Mouse (Mus musculus) forebrain, embryonic 16.5 days (tissue): ENCODE data around the gene Grik5. TPM values are rescaled to one million over a fixed set of nuclear protein-coding genes. Genes with fewer than 3 reads are reported as not detected.

Experiments
- ATAC-seq: fragments of 200-750 bp; cut with Nextera tagmentation; 2 replicates; pipeline ENCODE4 v1.8.0; 2017; ENCODE audit warnings: mild to moderate bottlenecking, moderate library complexity
- H3K27ac ChIP-seq: fragments of 300-500 bp; sonication (generic); 2 replicates; pipeline ENCODE4 v1.5.1; 2014; ENCODE audit warnings: low read length, control low read depth
- H3K27me3 ChIP-seq: fragments of 300-500 bp; sonication (generic); replicated peaks from 2 replicates; pipeline ENCODE4 v1.6.1; 2014; ENCODE audit warnings: low read length; ENCODE audit not compliant: control insufficient read depth, insufficient read depth
- H3K36me3 ChIP-seq: fragments of 300-500 bp; sonication (generic); 2 replicates; pipeline ENCODE4 v1.6.1; 2014; ENCODE audit not compliant: control insufficient read depth, insufficient read depth
- H3K4me1 ChIP-seq: fragments of 300-500 bp; sonication (generic); replicated peaks from 2 replicates; pipeline ENCODE4 v1.6.1; 2014; ENCODE audit warnings: low read length; ENCODE audit not compliant: control insufficient read depth, insufficient read depth
- H3K4me2 ChIP-seq: fragments of 300-500 bp; sonication (generic); 2 replicates; pipeline ENCODE4 v1.6.1; 2014; ENCODE audit warnings: mild to moderate bottlenecking, low read length, control low read depth
- H3K4me3 ChIP-seq: fragments of 300-500 bp; sonication (generic); replicated peaks from 2 replicates; pipeline ENCODE4 v1.5.1; 2014; ENCODE audit warnings: mild to moderate bottlenecking, low read length, control low read depth
- H3K9ac ChIP-seq: fragments of 300-500 bp; sonication (generic); replicated peaks from 2 replicates; pipeline ENCODE4 v1.6.1; 2014; ENCODE audit warnings: low read depth, low read length, control low read depth
- H3K9me3 ChIP-seq: fragments of 300-500 bp; sonication (generic); 2 replicates; pipeline ENCODE4 v1.6.1; 2016; ENCODE audit warnings: low read length; ENCODE audit not compliant: control insufficient read depth
- WGBS: fragments of 180-500 bp; shearing (Covaris S2); extraction: QIAGEN DNeasy Blood & Tissue Kit; methylation state at CpG from one replicate; pipeline ENCODE4 v1.1.7; 2014; 5-methylcytosine and 5-hydroxymethylcytosine counted together
- polyA plus RNA-seq: library from polyadenylated mRNA; unstranded; fragments of >200 nt; fragmentation: Nextera tagmentation; extraction: Ambion mirVana; gene quantifications from 2 replicates; pipeline ENCODE4 v1.2.1, GENCODE M21; 2015

Grik5 gene
- polyA plus RNA-seq, 1 experiment from 2014 or later = 16.9 TPM

DNA sequence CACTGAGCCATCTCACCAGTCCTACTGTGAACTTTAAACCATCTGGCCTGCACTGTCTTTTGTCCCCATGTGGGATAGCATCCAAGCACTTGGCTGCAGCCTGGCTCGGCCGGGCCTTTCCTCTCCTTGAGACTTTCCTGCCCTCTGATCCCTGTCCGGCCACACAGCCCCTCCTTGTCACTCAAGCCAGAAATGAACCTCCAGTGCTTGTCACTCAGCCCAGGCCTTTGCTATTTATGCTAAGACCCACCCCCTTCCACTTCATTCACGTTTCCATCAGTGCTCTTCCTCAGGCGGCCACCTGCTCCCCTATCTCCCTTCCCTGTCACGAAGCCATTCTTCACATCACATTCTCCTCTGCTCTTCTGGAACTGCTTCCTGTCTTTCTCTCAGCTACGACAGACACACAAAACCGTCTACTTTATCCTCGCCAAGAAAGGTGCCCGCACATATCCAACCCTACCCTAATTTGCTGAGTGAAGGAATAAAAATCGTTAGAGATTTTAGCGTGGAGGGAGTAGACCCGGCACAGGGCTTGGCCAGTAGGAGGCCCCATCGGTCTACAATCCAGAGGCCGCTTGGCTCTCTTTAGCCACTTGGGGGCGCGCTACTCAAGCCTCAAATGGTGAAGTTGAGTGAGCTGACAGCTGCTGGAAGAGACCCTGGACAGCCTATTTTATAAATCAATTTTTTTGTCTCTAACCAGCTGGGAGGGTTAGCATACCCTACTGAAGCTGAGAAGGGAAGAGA lies 33.4 kb upstream of the Grik5 start:
- WGBS = 18% methylated on average over 17 of the region's 17 CpGs
- Histone ChIP-seq H3K9ac (no peak overlapping the region), H3K36me3 (no peaks in the 10 kb centered on the region), H3K4me3 (no peak overlapping the region), H3K4me1 (no peaks in the 10 kb centered on the region), H3K4me2 (no peak overlapping the region), H3K27ac (no peak overlapping the region), H3K27me3 (no peaks in the 10 kb centered on the region), H3K9me3 (no peaks in the 10 kb centered on the region)
- ATAC-seq = peak; percentile 63

DNA sequence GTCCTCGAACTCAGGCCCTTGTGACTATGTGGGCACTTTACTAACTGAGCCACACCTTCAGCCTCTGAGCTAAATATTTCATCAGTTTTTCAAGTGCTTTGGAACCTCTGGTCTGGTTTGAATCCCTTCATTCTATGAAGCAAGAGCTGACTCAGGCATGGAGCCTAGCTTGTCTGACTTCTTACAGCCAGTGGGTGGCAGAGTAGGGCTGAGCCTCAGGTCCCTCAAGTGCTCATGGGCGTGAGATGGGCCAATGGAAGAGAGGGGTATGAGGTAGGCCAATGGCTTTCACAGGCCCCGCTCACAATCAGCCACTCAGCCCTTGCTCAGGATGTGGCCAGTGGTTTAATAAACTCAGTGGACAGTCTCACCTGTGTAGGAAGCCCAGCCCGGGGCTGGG lies 27.4 kb upstream of the Grik5 start:
- Histone ChIP-seq H3K4me2 (no peak overlapping the region), H3K27me3 (no peaks in the 10 kb centered on the region), H3K36me3 (0 out of 2 replicates have a peak, but pooled peaks cover 12% of the 10 kb centered on the region), H3K9me3 (no peaks in the 10 kb centered on the region), H3K27ac (no peak overlapping the region), H3K4me1 (no peaks in the 10 kb centered on the region), H3K9ac (no peak overlapping the region), H3K4me3 (no peak overlapping the region)
- WGBS = 52% methylated on average over 4 of the region's 4 CpGs
- no peak for ATAC-seq

DNA sequence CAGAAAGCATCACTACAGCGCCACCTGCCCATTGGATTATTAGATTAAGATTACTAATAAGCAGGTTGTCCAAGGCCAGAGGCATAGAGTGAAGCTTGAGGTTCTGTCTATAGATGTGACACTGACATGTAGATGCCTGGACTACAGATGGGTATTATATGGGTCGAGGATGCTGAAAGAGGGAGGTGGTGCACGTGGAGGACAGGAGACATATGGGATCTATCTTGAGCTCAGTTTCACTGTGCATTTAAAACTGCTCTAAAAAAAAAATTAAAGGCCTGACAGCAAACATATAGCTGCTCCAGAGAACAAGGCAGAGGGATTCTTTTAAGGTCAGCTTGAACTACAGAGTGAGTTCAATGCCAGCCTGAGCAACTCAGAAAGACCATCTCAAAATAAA lies 26.0 kb upstream of the Grik5 start:
- Histone ChIP-seq H3K9ac (no peak overlapping the region), H3K4me1 (peaks cover 6% of the 10 kb centered on the region), H3K9me3 (no peaks in the 10 kb centered on the region), H3K4me3 (no peak overlapping the region), H3K27ac (no peak overlapping the region), H3K27me3 (no peaks in the 10 kb centered on the region), H3K4me2 (no peak overlapping the region), H3K36me3 (0 out of 2 replicates have a peak, but pooled peaks cover 12% of the 10 kb centered on the region)
- 81% methylated on average over 3 of the region's 3 CpGs for WGBS
- ATAC-seq = no peak

DNA sequence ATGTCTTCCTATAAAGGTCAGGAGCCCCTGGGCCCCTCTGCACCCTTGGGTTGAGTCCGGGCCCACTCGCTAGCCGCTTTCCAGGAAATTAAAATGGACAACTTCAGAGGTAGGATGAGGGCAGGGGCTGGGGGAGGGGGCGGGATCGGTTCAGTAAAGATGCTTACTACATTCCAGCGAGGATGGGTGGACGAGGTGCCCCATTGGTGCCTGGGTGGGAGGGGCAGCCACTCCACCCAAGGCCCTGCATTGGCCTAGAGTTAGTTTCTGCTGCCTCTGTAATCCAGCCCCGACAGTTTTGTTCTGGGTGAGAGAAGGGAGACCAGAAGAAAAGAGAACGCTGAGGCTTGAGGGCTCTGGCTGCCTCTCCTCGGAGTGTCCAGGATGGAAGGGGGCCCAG lies 17.7 kb upstream of the Grik5 start:
- no peak overlapping the region for H3K4me2 ChIP-seq
- H3K27ac ChIP-seq = no peak overlapping the region
- peaks cover 7% of the 10 kb centered on the region for H3K4me1 ChIP-seq
- no peaks in the 10 kb centered on the region for H3K9me3 ChIP-seq
- H3K27me3 ChIP-seq = no peaks in the 10 kb centered on the region
- no peak overlapping the region for H3K9ac ChIP-seq
- H3K36me3 ChIP-seq = 0 out of 2 replicates have a peak, but pooled peaks cover 6% of the 10 kb centered on the region
- ATAC-seq = no peak
- 33% methylated on average over 10 of the region's 10 CpGs for WGBS
- H3K4me3 ChIP-seq = no peak overlapping the region

DNA sequence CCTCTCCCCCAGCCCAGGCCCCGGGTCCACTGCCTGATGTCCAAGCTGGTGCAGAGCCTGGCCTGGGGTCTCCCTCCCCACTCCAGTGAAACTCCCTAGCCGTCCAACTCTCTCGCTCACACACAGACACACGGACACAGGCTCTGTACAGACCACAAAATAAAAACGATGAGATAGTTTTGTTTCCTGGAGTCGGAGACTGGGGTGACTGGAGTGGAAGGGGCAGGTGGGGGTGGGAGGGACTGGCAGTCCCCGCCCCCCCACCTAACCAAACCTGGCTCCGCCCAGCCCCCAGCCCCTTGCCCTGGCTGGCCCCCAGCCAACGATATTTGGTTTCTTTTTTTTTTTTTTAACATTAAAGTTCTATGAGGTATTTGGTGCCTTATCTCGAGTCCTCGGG lies 16.8 kb upstream of the Grik5 start:
- H3K4me2 ChIP-seq = no peak overlapping the region
- no peak for ATAC-seq
- peaks cover 7% of the 10 kb centered on the region for H3K4me1 ChIP-seq
- 27% methylated on average over 11 of the region's 11 CpGs for WGBS
- H3K9me3 ChIP-seq = no peaks in the 10 kb centered on the region
- H3K4me3 ChIP-seq = no peak overlapping the region
- H3K27ac ChIP-seq = no peak overlapping the region
- H3K27me3 ChIP-seq = no peaks in the 10 kb centered on the region
- H3K36me3 ChIP-seq = peaks cover 7% of the 10 kb centered on the region
- no peak overlapping the region for H3K9ac ChIP-seq

DNA sequence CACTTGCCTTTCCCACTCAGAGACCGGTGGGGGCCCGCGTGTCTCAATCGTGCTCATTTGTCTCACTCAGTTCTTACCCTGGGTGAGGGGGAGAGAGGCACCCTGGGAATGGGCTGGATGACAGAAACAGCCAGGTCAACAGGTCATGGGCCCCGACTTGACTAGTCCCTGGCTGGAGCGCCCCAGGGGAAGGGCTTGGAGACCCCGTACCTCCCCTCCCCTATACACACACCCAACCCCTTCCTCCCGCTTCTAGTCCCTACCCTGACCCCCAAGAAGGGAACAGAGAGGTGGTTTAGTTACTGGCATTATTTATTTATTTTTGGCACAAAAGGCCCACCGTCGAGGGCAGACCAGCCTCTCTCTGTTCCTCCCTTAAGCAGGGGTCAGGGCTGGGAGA lies 16.4 kb upstream of the Grik5 start:
- no peaks in the 10 kb centered on the region for H3K27me3 ChIP-seq
- H3K27ac ChIP-seq = no peak overlapping the region
- 0 out of 2 replicates have a peak, but pooled peaks have one; percentile 11 for ATAC-seq
- H3K9me3 ChIP-seq = no peaks in the 10 kb centered on the region
- no peak overlapping the region for H3K4me2 ChIP-seq
- H3K36me3 ChIP-seq = peaks cover 11% of the 10 kb centered on the region
- H3K4me3 ChIP-seq = no peak overlapping the region
- 12% methylated on average over 10 of the region's 10 CpGs for WGBS
- H3K4me1 ChIP-seq = peaks cover 5% of the 10 kb centered on the region
- no peak overlapping the region for H3K9ac ChIP-seq

DNA sequence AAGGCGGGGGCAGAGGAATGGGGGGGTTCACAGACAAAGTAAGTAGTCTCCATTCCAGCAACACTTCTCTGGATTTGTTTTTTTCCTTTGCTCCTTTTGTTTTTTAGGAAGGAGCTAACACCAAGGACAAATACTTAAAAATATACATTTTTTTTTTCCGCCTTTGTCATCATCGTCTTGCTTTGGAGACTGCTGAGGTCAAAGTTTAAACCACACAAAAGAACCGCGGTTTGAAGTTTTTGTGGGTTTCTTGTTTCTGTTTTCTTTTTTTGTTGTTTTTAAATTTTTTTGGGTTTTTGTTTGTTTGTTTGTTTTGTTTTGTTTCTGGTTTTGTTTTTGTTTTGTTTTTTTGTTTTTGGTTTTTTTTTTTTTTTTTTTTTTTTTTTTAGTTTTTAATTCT lies 15.8 kb upstream of the Grik5 start:
- no peak overlapping the region for H3K9ac ChIP-seq
- no peaks in the 10 kb centered on the region for H3K27me3 ChIP-seq
- WGBS = 70% methylated on average over 5 of the region's 5 CpGs
- ATAC-seq = no peak
- peaks cover 15% of the 10 kb centered on the region for H3K36me3 ChIP-seq
- H3K4me1 ChIP-seq = no peaks in the 10 kb centered on the region
- no peak overlapping the region for H3K4me2 ChIP-seq
- H3K4me3 ChIP-seq = no peak overlapping the region
- H3K9me3 ChIP-seq = no peaks in the 10 kb centered on the region
- no peak overlapping the region for H3K27ac ChIP-seq

DNA sequence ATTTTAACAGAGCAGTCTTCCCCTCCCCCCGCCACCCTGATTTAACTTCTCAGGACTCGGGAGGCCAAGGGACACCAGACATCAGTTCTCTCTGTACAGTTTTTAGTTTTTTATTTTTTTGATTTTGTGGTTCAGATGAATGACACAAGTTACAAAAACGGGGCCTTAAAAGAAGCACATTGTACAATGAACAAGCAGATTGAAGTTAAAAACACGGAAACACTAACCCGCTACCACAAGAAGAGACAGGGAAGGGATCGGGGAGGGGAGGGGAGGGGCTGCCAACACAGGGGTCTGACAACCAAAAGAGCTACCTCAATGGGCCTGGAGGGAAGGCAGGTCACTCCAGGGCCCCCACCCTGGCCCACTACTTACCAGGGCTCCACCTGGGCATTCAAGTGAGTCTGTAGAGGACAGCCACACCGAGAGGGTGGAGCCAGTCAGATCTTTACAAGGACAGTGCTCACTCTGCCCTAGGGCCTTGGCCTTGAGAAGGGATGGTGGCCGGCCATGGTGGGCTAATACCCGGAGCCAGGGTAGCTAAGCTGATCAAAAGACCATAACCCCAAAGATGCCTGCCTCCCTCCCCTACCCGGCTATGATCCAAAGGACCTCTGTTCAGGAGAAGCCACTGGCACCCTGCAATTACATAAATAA lies 15.2 kb upstream of the Grik5 start:
- H3K4me1 ChIP-seq = no peaks in the 10 kb centered on the region
- peaks cover 15% of the 10 kb centered on the region for H3K36me3 ChIP-seq
- 63% methylated on average over 10 of the region's 10 CpGs for WGBS
- H3K4me3 ChIP-seq = no peak overlapping the region
- H3K27ac ChIP-seq = no peak overlapping the region
- ATAC-seq = no peak
- H3K9ac ChIP-seq = no peak overlapping the region
- H3K4me2 ChIP-seq = no peak overlapping the region
- H3K9me3 ChIP-seq = no peaks in the 10 kb centered on the region
- H3K27me3 ChIP-seq = no peaks in the 10 kb centered on the region

DNA sequence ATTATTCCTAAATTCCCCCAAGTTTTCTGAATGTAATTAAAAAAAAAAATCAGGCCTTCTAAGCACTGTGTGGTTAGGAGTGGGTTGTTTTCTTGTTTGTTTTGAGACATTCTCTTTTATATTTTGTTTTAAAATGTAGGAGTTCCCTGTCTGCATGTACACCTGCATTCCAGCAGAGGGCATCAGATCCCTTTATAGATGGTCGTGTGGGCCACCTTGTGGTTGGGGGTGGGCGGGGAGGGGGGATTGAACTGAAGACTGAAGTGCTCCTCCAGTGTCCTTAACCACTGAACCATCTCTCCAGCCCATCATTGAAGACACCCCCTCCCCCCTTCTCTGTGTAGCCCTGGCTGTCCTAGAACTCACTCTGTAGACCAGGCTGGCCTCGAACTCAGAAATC lies 14.5 kb upstream of the Grik5 start:
- Histone ChIP-seq H3K27ac (no peak overlapping the region), H3K9me3 (no peaks in the 10 kb centered on the region), H3K27me3 (no peaks in the 10 kb centered on the region), H3K4me3 (no peak overlapping the region), H3K4me2 (no peak overlapping the region), H3K4me1 (no peaks in the 10 kb centered on the region), H3K9ac (no peak overlapping the region), H3K36me3 (peaks cover 23% of the 10 kb centered on the region)
- WGBS = 50% methylated on average over 3 of the region's 3 CpGs
- no peak for ATAC-seq
